Mouse (Mus musculus) urinary bladder, postnatal 36 days (tissue): ENCODE measurements around the gene Zg16.
A peak's percentile ranks its signal among the peaks of the same experiment; 100 is the strongest.
"Not testable (repeated sequence)": the region's sequence is repeated elsewhere in the genome, so short reads cannot be mapped to it uniquely, and the experiment has no call there.

Experiments
- DNase-seq, 2 experiments: peaks; one replicate each; pipeline ENCODE4 v3.0.0; 2022; ENCODE audit warnings: low spot score in 2 of 2, mixed read lengths in 1 of 2

Gene Zg16

DNA sequence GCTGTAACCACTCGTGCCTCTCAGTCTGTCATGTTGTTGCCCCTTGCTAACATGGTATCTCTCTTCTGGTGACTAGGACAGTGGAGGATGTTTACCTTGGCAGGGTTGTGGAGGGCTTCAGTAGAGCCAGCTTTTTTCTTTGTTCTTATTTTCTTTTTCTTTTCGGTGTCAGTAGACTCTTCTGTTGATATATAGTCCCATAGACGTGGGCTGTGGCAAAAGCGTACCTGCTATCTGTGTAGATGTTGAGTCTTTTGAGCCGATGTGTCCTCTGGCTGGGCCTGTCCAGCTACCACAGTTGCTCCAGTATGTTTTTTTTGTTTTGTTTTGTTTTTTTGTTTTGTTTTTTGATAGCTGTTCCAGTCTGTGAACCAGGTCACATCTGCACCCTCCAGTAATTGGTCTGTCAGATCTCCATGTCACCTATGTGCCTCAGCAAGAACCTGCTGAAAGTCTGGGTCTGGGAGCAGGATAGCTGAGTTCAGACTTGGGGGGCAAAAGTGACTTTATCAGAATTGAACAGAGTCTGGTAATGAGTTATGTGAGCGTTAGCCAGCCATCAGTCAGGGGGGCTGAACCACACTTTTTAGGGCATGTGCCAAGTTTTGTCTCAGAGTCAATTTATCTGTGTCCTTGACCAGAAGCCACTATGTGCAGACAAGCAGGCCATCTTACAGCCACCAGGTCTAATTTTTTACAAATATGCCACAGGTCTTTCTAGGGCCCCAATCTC is at the start of gene Zg16:
Gene Zg16, minus strand, starts transcription at position 51 of the 733 bp plus-strand sequence.
- DNase-seq = not testable (repeated sequence)

DNA sequence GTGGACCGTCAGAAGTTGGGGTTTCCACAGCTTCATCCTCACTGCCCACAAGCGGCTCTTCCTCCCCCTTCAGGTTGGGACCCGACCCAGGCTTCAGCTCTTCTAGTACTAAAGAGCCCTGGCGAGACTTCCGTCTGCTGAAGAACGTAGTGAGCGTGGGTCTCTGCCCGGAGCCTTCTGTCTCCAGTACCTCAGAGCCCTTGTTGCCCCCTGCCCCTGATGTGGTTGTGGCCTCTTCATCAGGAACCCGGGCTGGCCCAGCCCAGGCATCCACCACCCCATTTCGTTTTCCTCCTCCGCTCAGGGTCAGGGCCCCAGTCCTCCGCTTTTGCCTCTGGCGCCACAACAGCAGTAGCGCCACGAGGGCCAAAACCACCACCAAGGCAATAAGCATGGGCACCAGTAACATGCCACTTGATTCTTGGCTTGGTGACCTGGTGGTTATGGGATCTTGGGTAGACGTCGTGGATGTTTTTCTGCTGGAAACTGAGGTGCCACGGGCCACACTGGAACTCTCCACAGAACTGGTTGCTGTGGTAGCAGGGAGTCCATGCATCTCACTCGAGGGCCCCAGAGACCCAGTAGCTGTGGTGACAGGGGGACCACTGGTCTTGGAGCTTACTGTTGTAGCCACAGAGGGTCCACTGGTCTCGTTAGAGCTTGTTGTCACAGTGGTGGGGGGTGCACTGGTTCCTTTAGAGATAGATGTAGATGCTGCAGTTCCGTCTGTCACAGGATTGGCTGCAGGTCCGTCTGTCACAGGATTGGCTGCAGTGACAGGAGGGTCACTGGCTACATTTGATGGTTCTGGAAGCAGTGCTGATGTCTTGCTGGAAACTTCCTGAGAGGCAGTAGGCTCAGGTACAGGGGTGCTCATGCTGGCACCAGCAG is 49.3 kb upstream of the Zg16 start:
- DNase-seq = no peak

DNA sequence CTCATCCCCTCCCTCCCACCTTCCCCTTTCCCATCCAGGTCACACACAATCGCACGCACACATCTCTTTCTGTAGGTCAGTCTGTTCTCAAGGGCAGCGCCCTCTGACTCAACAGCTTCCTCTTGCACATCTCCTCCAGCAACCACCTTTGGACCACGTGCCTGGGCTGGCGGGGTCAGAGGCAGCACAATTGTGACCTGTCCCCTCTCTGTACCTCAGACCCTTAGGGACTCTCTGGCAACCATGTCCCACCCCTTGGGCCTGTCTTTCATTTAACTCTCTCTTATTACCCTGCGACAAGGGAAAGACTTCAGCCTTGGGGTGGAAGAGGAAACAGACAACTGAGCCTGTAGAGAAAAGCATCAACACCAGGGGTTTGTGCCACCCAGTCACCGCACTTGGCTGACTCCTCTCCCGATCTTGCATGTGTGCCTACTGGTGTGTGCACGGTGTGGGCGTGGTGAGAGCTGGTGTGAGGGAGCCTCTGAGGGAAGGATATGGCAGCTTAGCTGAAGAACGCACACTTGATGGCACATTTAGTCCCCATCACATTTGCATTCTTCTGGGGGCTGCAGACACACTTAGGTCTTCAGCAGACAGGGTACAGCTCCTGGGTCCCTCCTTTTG is 47.8 kb upstream of the Zg16 start:
- no peak for DNase-seq

DNA sequence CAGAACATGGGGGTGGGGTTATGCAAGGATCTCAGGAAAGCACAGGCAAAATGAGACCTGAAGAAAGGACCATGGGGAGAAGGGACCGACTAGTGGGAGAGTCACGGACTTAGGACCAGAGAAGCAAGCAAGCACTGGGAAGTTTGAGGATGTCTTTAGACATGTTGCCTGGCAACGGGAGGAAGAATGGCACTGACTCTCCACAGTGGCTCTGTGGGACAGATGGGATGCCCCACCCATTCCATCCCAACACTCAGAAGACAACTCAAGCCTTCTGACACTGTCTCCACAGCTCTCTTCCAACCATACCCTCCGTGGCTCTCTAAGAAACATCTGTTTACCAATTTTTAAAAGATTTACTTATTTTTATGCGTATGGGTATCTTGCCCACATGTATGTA is 46.0 kb upstream of the Zg16 start:
- no peak for DNase-seq

DNA sequence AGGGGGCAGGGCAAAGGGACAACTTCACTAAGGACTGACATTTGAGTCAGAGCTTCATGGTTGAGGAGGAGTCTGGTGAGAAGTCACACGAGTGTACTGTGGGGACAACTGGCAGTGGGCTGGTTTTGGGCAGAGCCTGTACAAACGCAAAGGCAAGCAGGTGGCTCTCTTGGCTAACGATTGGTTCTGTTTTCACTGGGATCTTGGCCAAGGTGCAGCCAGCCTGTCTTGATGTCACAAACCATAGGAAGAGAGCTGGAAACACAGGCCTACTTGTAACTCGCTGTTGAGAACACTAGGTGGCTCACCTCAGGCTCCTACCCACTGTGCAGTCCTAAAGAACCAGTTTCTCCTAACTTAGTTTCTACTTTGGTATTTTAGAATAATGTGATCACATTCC is 42.5 kb upstream of the Zg16 start:
- DNase-seq = no peak

DNA sequence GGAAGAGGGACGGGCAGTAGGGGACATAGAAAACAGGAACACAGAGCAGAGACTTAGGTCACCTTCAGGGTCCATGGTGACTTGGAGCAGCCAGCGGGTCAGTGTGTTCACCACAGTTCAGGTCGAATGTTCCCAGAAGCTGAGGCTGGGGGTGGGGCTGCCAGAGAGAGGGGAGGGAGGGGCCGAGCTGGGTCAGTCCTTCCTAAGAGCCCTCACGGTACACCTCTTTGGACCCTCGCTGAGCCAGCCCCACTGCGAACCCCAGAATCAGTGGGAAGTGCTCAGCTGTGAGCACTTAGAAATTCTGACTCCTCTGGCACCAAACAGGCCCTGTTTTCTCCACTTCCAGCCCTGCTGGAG is 34.8 kb upstream of the Zg16 start, which contains the start of gene Qprt:
Gene Qprt, minus strand, starts transcription at position 316 of the 360 bp plus-strand sequence.
- no peak for DNase-seq

DNA sequence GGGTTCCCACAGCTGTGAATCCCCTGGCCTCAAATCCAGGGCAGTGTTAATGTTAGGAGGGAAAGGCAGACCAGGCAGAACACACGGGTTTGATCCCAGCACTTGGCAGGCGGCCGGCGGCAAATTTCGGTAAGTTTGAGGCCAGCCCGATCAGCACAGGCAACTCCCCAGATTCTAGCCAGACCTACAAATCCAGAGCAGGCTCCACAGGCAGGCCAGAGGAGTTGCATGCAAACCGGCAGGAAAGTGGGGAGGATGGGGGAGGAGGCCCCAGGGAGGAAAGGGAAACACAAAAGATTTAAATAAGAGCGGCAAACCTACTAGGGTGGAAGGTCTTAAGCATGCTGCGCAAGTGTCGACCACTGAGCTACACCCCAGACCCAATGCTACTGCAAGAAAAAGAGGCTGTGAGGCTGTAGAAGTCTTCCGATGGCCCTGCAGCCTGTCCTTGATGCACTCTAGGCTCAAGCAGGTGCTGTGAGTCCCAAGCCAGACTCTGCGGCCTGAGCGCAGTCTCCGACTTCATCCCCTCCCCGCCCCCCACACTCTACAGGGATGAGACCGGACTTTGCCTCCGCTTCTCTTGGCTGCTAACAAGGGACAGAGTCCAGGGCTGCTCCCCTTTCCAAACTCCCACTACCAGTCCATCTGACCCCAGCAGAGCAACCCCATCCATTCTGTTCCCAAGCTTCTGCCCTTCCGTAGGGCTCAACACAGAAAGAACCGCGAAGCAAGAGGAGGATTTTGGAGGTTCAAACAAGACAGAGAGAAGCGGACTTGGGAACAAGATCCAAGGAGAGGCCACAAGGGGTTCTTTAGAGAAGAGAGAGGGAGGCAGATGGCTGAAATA is 34.2 kb upstream of the Zg16 start:
- DNase-seq = no peak

DNA sequence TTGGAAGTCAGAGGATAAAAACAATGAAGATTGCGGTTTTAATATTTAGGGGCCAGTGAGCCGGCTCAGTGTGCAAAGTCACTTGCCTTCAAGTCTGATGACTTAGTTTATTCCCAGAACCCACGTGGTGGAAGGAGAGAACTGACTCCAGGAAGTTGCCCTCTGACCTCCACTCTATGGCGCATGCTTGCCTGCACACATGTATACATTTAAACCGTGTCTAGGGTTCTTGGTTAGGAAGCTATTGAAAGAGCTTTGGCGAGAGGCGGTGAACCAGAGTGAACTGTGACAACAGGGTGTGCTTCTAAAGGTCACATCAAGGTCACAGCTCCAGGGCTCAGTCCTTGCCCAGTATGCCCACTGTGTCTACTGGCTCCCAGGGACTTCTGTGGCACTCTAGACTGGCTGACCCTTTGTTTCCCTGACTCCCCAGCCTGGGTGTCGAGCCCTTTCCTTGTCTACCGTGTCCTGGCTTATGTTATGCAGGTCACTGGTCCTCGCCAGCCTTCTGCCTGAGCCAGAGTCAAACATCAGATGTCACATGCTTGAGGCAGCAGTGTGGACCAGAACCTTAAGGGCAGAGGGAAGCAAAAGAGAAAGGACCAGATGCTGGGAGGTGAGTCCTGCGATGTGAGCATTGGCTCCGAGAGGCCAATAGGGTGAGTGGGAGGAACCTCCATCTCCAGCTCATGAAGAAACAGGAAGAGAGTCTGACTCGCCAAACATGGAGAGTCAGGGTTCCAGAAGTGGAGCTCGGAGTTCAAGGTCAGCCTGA is 31.7 kb upstream of the Zg16 start:
- DNase-seq = no peak

DNA sequence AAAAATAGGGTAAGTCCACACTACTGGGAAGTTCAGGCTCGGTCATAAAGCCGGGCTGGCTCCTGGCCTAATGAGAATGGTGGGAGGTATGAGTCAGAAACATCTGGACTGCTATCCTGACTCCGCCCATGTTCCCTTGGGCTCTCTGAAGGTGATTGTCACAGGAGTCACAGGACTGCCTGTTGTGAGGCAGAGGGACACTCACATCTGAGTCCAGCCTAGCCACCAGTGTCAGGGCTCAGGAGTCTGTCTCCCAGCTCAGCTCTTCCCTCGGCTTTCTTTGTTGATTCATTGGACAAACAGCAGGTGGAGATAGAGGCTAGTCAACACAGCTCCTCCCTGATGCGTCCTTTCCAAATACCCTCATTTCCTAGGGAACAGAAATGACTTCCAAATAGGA is 30.8 kb upstream of the Zg16 start:
- no peak for DNase-seq

DNA sequence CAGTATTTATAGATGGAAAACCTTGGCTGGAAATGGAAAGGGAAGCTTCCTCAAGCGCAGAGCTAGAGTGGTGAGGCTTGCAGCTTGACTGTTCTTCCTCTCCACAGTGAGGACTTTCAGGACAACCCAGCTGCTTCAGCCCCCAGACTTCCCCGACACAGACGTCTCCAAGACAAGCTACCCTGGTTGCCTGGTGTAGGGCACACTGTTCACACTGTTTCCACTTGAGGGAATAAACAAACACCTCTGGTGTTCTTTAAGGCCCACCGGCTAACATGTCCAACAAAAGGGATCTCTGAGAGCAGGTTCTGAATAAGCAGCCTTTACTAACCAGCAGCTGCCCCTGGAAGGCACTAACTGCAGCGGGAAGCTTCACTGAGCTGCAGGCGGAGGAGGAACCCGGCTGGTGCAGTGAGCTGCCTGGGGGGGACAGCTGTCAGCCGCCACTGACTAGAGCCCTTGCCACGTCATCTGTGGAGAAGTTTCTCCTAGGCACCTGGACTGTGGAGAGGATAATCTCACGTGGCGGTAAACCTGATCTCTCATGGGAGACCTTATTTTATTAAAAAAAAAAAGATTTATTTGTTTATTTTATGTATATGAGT is 29.3 kb upstream of the Zg16 start:
- no peak for DNase-seq

DNA sequence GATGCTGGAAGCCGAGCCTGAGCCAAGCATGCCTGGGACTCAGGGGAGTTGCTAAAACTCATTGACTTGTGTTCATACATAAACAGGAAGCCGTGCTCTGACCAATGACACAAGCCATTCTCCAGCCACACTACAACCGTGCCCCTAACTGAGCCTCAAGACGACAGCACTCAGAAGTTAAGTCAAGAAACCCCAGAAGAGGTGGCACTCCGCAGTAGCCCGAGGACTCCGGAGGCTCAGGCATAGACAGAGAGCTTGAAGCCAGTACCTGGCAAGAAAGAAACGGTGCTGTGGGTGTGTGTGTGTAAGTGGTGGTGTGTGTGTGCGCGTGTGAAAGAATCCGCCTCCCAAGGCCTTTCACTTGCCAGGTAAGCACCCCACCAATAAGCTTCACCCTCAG is 27.8 kb upstream of the Zg16 start:
- no peak for DNase-seq

DNA sequence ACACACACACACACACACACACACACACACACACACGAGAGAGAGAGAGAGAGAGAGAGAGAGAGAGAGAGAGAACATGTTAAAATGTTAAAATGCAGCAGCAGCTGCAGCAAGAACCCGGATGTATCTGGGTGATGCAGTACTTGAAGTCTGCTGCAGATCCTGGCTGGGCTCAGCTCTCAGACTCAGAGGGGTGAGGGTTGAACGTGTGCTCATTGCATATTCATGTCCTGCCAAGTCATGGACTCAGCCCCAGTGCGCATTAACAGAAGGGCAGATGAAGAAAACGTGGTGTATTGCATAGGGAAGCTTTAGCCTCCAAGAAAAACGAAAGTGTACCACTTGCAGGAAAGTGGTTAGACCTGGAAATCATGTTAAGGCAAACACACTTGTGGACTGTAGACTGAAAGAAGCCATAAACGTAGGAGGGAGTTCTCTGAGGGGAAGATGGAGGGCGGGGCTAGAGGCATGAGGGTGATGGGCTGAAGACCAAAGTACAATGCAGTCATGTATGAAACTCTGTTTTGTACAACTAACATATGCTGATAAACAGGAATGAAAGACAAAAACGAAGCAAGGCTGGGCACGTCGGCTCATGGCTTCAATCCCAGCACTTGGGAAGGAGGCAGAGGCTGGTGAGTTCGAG is 26.6 kb upstream of the Zg16 start:
- no peak for DNase-seq

DNA sequence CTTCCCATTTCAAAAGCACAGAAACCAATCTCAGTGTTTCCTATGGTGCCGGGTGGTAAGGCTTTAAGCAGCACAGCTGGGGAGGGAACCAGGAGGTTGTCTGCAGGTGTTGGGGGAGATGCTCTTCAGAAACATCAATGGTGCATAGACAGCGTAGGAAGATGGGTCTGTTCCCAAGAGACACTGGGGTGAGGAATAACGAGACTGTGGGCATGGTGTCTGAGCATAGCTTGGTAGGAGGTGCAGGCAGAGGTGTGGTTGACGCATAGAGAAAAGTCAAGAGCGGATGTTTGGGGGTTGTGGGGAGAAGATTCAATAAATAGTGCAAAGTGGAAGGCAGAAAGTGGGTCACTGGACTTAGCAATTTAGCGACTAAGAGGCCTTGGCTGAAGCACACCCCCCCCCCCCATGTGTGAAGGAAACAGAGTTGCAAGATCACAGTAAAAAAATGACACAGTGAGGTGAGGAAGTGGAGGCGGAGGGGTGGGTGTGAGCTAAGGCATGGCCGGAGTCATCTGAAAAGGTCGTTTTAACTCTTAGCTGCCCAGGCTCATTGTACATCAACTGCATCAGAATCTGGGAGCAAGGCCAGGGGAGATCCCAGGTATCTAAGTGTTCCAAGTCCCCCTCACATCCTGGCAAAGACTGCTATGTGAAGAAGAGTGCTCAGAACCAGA is 25.9 kb upstream of the Zg16 start:
- no peak for DNase-seq

DNA sequence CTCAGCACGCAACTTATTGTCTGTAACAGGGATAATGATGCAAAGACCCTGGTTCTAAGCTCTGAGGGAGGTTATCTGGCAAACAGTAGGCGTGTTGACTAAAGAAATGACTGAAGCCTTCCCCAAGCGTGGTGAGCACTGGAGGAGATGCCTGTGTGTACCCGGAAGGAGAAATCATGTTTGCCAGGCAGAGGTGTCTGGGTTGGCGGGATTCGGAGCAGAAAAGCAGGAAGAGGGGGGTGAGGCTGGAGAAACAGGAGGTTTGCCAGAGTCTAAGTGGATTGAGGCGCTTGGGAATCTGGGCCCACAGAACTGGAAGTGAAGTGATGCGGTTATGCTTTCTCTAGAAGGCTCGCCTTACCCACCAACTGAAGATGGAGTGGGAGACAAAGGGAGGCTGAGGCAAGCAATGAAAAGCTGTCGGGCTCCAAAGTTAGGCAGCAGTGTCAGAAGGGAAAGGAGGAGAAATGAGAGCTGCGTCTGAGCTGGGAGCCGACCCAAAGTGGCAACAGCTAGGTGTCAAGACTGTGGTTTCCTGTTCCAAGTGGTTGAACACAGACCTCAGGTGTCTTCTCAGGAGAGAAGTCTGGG is 25.2 kb upstream of the Zg16 start:
- no peak for DNase-seq

DNA sequence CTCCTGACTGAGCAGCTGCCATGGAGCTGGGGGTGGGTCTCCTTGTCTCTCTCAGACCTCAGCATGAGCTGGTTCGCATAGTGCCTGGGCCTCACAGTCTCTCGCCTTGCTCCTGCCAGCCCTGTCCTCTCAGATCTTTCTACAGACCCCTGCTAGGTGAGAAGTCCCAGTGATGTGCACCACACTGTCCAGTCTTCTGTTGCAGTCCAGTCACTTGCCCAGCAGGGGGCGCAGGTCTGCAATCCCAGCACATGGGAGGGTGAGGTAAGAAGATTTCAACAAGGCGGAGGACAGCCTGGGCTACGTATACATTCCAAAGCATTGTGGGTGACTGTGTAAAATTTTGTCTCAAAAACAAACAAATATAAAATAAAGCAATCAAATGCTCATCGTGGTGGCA is 24.3 kb upstream of the Zg16 start:
- DNase-seq = peak in 1 of 2 experiments; percentile 26

DNA sequence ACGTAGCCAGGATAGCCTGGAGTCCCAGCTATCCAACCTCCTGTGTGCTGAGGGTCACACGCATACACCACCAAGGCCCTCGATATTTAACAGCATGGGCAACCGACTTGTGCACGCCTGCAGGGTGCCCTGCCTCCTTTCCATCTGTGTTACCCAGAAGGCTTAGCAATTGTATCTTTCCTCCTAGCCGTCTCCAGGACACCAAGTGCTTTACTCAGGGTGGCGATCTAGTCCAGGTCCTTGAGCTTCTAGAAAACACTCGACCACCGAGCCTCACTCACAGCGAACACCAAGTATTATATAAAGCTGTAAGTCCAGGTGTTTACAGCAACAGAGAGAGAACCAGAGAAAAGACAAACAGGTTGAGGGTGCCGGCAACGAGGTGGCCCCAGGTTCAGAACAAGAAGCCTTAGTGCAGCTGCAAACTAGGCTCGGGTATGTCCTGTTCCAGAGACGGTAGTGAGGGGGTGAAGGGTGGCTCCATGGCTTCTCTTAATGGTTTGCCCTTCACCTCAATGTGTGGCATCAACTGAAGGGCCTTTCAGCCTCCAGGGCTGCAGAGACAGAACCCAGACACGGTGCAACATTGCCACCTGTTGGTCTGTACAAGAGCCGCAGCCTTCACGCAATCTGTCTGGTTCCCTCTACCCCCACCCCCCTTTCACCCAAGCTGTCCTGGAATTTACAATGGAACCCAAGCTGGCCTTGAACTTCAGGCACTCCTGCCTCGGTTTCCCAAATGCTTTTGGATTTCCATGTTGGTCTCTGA is 23.3 kb upstream of the Zg16 start:
- DNase-seq = peak; percentile 39 to 49

DNA sequence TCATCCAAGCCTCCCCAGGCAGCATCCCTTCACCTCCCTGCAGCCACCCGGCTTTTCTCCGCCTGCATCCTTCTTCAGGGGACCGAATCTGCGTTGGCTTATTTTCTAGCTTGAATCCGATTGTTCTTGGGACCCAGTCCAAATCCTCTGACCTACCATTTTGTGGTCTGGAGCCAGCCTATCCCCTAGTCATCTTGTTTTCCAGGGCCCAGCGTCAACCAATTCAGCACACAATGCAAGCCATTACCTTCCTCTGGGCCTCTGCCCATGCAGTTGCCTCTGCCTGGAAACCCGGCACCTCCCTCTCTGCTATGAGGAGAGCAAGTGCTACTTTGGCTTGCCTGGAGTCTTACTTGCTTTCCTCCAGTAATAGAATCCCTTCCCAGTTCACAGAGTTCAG is 18.4 kb upstream of the Zg16 start:
- DNase-seq = no peak
